Mouse (Mus musculus): ENCODE results near the gene Abcg1.

Gene Abcg1

GRCm38 (mm10) chr17:31082296-31083078 lies 25.0 kb downstream of the Abcg1 start:
- DNase-seq, result no peak

- no peak for DNase-seq
Observed at GRCm38 (mm10) chr17:31085519-31085918, 28.0 kb downstream of the Abcg1 start.

- DNase-seq, result no peak
Observed at GRCm38 (mm10) chr17:31086196-31086595, 28.7 kb downstream of the Abcg1 start.

GRCm38 (mm10) chr17:31088711-31089110 lies 31.2 kb downstream of the Abcg1 start:
- DNase-seq, result no peak

GRCm38 (mm10) chr17:31089848-31090247 lies 32.4 kb downstream of the Abcg1 start:
- DNase-seq, result no peak

- no peak for DNase-seq
Observed at GRCm38 (mm10) chr17:31091023-31091735, 33.7 kb downstream of the Abcg1 start.

- DNase-seq, result no peak
Observed at GRCm38 (mm10) chr17:31094781-31095180, 37.3 kb downstream of the Abcg1 start.

GRCm38 (mm10) chr17:31095570-31095969 lies 38.1 kb downstream of the Abcg1 start:
- DNase-seq, result no peak

GRCm38 (mm10) chr17:31096893-31097292 lies 39.4 kb downstream of the Abcg1 start:
- DNase-seq, result no peak

GRCm38 (mm10) chr17:31098788-31099187 lies 41.3 kb downstream of the Abcg1 start:
- DNase-seq, result no peak

- DNase-seq, result no peak
Observed at GRCm38 (mm10) chr17:31103007-31103570, 45.6 kb downstream of the Abcg1 start.

GRCm38 (mm10) chr17:31103823-31104222 lies 46.3 kb downstream of the Abcg1 start:
- no peak for DNase-seq

GRCm38 (mm10) chr17:31108388-31108787 lies 50.9 kb downstream of the Abcg1 start:
- no peak for DNase-seq

- no peak for DNase-seq
Observed at GRCm38 (mm10) chr17:31113191-31113856, 55.8 kb downstream of the Abcg1 start.

GRCm38 (mm10) chr17:31116063-31116462 lies 58.6 kb downstream of the Abcg1 start:
- DNase-seq, result no peak

GRCm38 (mm10) chr17:31117946-31118345 lies 60.5 kb downstream of the Abcg1 start:
- no peak for DNase-seq

GRCm38 (mm10) chr17:31119429-31119828 lies 62.0 kb downstream of the Abcg1 start:
- DNase-seq, result peak; percentile 88

- peak; percentile 79 for DNase-seq
Observed at GRCm38 (mm10) chr17:31121975-31122374, 64.5 kb downstream of the Abcg1 start.

GRCm38 (mm10) chr17:31125548-31126266 lies 68.2 kb downstream of the Abcg1 start:
- no peak for DNase-seq

- DNase-seq, result no peak
Observed at GRCm38 (mm10) chr17:31128708-31129318, 71.3 kb downstream of the Abcg1 start.

GRCm38 (mm10) chr17:31129452-31129851 lies 72.0 kb downstream of the Abcg1 start, which contains the start of gene Tff3:
TSS of gene Tff3 (minus strand) at chr17:31129646.
- DNase-seq, result no peak

- DNase-seq, result no peak
Observed at GRCm38 (mm10) chr17:31131269-31131821, 73.9 kb downstream of the Abcg1 start.

All from thymus, postnatal 14 days (tissue).